Mouse (Mus musculus): Measurements from ENCODE around the gene Tbc1d4.
A peak's percentile ranks its signal among the peaks of the same experiment; 100 is the strongest.

Tbc1d4 gene

DNA sequence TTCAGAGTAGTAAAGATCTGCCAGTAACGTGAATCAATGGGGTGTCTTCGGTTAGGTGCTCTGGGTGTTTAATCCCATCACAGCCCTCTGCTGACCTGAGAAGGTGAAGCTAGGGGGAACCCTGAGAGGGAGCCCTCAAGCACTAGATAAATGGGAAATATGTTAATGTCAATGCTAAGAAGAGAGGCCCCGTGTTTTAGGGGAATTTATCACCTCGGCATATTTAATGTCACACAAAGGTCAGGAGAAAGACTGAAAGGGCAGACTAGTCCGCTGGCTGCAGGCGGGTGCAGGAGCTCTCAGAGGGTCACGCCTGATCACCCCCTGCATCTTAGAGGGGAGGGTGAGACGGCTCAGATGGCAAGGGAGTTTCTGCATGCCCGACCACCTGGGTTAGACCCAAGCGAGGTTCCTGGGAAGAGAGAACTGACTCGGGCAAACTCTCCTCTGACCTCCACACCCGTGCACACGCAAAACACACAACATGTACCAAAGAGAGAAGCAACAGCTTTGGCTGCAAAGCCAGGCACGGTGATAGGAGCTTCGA, 120.7 kb downstream of the Tbc1d4 start:
- no peak for DNase-seq

DNA sequence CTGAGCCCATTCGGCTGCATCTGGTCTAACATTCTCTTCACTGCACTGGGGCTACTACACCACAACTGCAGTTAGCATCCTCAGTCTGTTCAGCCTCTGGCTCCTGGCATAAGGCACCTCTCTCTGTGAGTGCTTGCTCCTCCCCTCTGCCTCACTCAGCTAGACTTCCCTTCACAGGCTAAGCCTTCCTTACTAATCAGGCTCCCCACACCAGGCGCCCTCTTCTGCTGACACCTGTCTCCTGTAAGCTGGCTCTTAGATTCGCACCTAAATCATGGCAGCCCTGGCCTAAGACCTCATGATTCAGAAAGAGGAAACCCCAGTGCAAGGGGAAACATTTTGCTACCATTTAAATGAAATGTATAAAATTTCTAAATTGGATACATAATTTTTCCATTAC, 122.4 kb downstream of the Tbc1d4 start:
- no peak for DNase-seq

DNA sequence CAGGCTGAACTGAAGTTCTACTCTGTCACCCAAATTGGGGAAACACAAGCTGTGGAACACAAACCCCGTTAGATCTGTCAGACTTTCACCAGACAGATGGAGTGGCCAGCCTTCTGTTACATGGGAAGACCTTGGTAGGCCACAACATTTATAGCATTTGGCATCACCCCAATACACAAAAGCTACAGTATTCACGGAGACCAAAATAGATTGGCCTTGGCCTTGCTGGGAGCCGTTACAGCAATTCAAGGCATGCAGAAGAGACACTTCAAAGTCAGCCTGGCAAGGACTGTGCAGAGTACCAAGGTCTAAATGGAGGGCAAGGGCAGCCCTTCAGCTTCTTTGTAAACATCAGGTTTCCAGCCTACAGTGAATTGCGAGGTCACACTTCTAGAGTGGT, 125.8 kb downstream of the Tbc1d4 start:
- DNase-seq, result peak; percentile 38

DNA sequence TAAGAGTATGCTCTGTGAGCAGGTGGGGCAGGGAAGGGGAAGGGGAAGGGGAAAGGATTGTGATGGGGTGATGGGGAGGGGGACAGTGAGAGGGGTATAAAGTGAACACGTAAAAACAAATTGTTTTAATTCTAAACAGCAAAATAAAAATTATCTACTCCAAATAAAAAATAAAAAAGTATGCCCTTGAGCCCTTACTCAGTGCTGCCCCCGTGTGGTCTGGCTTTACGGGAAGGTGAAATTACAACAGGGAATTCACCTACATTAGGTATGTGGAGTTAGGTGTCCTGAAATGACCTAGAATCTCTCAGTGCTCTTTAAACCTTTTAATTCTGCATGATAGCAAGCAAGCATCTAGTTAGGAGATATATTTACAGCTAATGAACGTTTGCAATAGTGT, 126.7 kb downstream of the Tbc1d4 start:
- no peak for DNase-seq

DNA sequence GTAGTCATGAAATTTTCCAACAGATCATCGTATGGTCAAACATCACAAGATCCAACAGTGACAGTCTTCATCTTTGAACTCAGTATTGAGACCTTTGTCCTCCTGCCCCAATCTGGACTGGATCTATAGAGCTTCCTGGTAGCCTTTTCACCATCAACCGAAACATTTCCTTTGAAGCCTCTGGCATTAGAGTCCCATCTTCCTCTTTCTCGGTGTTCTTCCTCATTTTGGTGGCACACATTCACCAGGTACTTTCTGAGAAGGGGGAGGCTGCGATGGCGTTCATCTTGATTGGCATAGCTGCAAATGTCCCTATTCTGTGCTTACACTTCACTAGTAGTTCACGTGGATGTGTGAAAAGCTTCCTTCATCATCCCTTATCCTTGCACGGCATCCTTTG, 127.8 kb downstream of the Tbc1d4 start:
- DNase-seq, result no peak

DNA sequence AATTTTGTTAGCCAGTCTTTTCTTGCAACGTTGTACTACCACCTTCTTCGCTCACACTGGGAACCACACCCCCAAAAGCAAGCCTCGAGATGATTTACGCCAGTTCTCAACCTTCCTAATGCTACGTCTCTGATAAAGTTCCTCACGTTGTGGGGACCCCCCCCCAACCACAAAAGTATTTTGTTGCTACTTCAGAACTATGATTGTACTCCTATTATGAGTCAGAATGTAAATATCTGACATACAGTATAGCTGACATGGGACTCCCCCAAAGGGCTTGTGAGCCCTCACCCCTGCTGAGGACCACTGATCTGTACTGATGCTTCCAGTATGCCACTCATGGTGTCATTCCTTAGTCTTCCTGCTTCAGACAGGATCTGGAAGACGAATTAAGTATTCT, 128.4 kb downstream of the Tbc1d4 start:
- no peak for DNase-seq

DNA sequence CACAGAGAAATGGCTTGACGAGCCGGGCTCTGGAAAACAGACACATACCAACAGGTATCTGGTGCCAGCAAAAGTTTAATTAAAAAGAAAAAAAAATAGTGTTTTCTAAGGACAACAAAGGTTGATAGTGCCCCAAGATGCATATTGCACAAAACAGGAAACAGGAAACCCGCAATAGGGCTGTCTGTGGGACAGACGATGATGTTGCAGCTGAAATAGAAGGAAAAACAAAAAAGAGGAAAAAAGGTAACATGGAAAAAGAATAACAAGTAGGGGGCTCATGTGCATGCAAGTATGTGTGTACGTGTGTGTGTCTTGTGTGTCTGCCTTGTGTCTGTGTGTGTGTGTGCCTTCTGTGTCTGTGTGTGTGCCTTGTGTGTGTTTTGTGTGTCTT, 131.2 kb downstream of the Tbc1d4 start:
- DNase-seq, result no peak

DNA sequence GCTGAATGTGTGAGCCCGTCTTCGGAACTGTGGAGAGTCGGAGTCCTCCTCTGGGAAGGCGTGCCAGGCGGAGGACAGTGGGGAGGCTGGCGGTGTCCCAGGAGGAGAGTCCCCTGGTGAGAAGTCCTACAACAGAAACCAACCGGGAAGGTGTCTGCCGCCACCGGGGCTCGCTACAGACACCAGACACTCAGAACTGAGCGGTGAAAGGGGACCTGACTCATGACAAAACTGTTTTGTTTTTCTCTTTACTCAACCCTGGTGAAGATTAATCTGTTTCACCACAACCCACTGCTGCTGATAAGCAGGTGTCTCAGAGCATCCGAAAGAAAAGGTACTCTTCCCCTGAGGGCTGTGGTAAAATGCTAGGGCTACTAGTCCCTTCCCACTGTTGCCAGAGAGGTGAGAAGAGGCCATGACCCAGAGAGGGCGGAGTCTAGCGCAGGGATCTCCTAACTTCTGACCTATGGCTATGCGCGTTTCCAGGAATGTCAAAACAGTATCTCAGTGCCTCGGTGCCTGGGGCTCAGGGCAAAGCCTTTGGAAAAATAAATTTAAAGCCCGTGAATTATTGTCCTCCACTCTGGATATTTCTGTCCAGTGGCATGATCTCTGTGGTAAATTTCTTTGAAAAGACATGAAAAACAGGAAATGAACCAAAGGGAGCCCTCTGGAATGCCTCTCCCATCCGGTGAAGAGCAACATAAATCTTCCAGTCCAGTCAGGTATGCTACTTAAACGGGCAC, 131.7 kb downstream of the Tbc1d4 start:
- no peak for DNase-seq

DNA sequence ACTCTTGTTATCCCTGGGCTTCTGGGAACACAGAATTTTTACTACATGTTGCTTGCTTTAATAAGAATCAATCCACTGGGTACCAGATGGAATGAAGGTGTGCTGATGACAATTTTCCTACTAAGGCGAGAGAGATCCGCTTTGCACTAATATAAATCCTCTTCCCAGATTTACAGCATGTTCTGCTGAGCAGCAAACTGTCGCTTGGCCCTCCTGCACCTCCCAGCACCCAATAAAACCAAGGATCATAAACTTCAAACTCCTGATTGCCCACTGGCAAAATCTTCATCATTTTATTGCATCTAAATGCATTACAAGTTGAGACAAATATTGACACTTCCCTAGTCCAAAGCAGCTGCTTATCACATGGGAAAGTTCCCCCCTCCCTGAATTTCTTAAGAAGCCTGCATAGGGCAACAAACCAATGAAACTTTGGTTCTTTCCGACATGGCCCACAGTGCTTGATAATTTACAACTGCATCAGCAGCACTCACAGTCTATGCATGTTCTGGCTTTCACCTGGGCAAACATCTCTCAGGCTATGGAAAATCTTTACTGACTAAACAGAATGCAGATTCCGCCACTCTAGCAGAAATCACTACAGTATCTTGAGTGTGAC, 139.4 kb downstream of the Tbc1d4 start:
- no peak for DNase-seq

DNA sequence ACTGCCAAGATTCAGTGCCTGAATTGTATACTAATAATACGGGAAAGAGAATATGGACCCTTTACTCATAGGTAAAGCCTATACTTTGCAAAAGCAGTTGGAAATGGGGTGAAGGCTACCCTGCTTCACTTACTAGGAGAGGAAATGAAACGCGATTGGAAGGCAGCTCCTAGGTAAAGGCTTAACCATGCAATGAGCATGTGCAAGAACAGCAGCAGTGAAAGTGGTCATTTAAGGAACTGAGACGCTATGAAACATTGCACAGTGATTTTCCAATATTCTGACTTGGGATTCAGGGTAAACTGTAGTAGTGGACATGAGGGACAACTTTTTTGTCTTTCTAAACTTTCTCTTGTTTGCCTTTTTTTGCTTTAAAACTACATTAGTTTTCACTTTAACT, 140.8 kb downstream of the Tbc1d4 start:
- no peak for DNase-seq

DNA sequence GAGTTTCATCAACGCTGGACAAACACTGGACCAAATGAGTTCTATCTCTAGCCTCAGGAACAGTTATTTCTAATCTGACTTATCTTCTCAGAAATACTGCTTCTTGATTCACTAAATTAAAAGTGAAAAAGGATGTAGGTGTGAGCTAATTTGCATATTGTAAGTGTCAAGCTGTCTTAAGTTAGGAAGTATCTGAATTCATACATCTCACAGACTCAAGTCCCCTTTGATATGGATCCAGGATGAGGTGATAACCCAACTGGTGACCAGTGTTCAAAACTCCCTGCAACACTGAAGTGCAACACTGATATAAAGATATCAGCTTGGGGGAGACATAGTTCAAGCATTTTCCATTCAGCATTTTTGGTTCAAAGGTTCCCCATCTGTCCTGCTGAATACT, 141.5 kb downstream of the Tbc1d4 start:
- DNase-seq, result no peak

DNA sequence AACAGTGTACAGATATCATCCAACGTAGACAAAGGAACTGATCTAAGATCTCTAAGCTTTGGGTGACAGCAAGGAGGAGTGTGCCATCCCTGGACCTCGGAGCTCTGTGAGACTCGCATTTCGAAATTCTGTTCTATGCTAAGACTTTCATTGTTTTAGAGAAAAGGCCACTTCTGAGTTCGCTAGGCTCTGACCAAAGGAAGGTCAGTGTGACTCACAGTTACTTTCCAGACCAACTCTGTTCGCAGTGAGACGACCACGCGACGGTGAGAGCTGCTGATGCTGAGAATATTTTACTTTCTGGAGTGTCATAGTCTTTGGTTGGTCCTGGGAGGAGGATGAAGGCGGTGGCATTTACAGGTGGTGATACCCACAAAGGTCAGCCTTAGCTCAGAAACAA, 142.5 kb downstream of the Tbc1d4 start:
- DNase-seq, result no peak

DNA sequence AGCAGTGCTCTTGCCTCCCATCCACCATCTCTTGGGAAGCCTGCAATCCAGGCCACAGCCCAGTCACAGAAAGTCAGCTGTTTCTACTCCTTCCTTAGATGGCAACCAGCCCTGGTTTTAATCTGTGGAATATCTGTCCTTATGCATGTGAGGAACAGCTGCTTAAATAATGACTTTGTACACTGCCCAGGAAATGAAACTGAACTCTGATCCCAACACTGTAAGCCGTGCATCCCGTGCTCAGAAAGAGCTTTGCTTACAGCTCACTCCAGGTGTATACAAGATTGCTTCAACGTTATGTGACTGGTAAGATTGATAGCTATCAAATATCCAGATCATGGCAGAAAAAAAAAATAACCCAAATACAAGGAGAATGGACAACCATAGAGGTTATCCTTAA, 143.1 kb downstream of the Tbc1d4 start:
- no peak for DNase-seq

DNA sequence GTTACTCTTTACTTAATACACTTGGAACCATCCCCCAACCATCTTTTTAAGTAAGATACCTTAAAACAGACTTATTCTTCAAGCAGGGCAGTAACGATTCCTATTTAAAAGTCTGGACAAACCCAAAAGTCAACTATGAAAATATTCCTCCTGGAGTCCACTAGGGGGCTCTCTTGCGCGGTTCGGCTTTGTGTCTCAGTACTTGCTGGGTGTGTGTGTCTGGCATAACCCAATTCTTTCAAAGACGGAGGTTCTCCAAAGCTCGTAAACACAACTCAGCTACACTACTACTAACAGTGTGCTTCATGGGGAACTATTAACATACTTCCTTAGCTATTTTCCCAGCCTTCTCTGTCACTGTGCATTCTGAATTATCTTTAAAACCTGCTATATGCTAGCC, 148.2 kb downstream of the Tbc1d4 start:
- peak; percentile 50 for DNase-seq

DNA sequence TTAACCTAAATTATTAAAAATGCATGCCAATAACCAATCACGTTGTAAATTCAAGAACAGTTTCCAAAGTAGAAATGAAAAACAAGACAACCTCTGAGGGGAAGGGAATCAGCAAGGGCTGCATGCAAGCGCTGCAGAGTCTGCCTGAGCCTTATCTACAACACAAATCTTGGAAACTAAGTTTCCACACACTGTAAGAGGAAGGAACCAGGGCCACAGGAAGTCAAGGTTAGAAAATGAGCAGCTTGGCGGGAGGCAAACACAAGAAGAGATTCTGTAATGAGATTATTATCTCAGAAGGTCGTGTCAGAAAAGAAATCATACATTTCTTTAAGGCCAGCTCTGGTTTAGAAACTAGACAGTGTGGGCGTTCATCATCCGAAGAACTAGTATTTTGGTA, 156.1 kb downstream of the Tbc1d4 start:
- DNase-seq, result no peak

DNA sequence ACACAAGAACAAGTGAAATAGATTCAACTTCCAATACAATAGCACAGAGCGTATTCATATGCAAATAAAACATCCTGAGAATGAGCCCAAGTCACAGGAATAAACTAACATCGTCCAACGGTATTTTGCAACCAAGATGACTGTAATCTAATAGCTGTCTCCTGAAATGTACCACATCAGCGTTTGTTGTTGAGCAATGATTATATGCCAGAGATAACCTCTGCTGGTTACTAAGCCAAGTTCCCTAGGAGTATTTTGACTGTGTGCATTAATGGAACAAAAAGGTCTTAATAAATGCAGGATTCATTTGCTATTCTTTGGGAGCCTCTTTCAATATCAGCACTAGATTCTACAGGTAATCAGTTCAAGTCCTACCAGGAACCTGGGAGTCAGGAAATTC, 161.1 kb downstream of the Tbc1d4 start:
- no peak for DNase-seq

DNA sequence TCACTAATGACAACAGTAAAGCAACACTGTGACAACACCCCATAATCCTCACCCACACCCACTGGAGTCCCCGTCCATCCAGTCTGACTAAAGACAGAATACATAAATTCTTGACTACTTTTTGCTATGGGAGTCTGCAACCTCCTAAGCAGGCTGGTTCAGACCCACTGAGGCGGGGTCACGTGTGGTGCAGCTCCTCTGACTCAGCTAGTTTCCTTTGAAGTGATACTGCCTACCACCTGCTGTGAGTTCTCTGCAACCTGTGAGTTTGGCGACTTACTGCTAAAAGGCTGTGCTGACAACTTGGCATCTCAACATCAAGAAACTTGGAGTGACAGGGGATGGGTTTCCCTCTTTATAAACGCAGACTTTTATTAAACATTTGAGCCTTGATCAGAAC, 163.8 kb downstream of the Tbc1d4 start:
- no peak for DNase-seq

DNA sequence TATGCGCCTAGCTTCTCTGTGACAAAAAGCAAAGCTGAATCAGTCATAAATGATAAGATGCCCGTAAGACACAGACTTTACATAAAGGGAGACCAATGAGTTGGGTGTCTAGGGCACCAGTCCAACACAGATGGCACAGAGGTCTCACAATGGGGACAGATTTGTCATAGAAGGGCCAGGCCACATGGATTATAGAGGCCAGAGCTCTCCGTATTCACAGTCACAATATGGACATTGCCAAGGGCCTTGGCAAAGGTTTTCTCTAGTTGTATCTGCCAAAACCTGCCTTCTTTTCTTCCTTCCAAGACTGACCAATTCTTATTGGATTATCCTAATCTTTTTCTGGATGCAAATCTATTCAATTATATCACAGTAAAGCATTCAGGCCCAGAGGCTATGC, 171.1 kb downstream of the Tbc1d4 start:
- peak; percentile 85 for DNase-seq

DNA sequence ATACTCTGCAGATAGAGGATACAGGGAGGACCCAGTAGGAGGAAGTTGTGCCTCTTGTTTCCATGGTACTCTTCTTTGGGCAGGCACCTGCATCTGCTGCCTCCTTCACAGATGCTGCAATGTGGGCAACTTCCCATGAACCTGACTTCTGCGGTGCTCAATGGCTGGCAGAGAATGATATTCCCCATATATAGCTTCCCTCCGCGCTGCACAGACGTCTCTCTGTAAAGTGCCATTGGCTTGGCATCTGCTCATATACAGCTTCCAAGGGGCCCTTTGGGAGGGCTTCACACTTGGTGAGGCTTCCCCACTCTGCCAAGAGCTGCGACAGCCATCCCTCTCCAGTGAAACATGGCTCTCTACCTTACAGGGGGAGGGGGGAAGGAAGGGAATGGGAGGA, 178.5 kb downstream of the Tbc1d4 start:
- DNase-seq, result no peak

DNA sequence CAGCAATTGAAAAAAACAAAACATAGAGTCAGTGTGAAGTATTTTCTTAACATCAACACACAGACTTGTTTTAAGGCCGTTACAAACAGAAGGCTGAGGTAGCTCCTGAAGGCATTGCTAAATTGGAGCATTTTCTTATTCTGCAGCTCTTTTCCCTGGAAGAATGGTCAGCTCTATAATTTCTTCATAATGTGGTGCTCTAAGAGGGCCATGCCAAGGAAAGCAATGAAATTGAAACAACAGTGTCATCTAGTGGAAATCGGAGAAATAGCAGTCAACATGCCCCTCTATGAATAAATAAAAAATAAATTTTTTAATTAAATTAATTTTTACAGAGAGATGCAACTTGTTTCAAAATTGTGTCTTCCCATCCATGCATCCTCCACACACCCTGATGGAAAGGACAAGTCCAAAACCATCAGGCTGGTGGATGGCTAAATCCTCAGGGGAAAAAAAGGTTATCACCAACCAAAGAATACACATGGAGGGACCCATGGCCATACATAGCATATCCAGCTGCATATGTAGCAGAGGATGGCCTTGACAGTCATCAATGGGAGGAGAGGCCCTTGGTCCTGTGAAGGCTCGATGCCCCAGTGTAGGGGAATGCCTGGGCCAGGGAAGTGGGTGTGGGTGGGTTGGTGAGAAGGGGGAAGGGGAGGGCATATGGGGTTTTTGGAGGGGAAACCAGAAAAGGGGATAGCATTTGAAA, 180.0 kb downstream of the Tbc1d4 start:
- no peak for DNase-seq

DNA sequence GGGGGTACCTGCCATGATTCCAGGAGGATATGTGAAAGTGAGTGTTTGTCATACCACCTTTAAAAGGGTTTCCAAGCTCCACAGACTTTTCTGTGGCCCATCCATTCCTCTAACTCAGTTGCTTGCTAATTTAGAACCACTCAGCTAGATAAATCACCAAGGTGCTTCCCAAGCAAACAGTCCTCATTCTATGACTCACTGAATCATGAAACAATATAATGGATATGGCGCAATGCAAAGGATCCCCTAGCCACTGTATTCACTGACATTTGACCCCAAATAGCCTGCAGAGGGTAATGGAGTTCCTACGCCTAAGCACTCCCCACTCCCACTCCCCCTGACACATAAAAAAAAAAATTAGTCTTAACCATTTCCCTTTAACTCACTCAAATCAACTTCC, 191.3 kb downstream of the Tbc1d4 start:
- no peak for DNase-seq
